Mouse (Mus musculus) C2C12 (cell line): Measurements from ENCODE around the gene Gm27029.
"Not testable (repeated sequence)": the region's sequence is repeated elsewhere in the genome, so short reads cannot be mapped to it uniquely, and the experiment has no call there.

Experiments used
- CTCF ChIP-seq: IDR thresholded peaks from one replicate; pipeline ENCODE4 v1.5.1; 2011; ENCODE audit not compliant: control insufficient read depth, insufficient read depth, insufficient read length
- MYOG ChIP-seq: IDR thresholded peaks from one replicate; pipeline ENCODE4 v1.6.1; 2011; ENCODE audit not compliant: control insufficient read depth, insufficient read length; ENCODE audit errors: extremely low read depth

DNA sequence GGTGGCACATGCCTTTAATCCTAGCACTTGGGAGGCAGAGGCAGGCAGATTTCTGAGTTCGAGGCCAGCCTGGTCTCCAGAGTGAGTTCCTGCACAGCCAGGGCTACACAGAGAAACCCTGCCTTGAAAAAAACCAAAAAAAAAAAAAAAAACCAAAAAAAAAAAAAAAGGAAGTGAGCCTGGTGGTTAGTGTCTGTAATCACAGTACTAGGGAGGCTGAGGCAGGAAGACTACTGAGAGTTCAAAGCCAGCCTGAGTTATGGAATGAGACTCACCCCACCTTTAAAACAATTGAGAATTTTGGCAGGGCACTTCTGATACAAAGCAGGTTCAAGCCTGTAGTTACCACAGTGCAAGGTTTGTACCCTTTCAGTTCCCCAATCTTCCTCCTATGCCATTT lies 49.1 kb upstream of the Gm27029 start:
- not testable (repeated sequence) for TF ChIP-seq CTCF, MYOG
